Mouse (Mus musculus): Measurements from ENCODE around the gene Prkar1a.

DNA sequence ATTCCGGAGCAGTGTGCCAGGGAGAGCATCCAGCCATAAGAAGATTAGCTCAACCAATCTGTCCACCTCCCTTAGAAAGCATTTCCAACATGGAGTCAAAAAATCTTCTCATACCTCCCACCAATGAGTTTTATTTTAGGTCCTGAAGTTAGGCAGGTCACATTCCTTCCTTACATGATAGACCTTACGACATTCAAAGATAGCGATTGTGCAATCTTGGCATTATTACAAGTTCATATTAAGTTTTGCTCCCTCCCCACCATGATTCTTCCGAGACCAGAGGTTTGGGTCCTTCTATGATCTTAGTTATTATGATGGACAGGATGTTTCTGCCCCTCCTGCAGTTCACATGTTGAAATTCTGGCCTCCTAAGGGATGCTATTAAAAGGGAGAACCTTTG lies 40.3 kb downstream of the Prkar1a start:
- TF ChIP-seq CTCF (IDR thresholded peaks at IDR 0.05; ENCODE audit: control insufficient read depth, insufficient read depth, low read length) (no peak), POLR2A (IDR thresholded peaks at IDR 0.05; ENCODE audit: borderline replicate concordance, control insufficient read depth, low read depth, low read length) (no peak)

Measured in bone marrow, adult 2 months (tissue).